Comparison of ENCODE assay signal across 10 mouse cellular contexts in the genomic region with DNA sequence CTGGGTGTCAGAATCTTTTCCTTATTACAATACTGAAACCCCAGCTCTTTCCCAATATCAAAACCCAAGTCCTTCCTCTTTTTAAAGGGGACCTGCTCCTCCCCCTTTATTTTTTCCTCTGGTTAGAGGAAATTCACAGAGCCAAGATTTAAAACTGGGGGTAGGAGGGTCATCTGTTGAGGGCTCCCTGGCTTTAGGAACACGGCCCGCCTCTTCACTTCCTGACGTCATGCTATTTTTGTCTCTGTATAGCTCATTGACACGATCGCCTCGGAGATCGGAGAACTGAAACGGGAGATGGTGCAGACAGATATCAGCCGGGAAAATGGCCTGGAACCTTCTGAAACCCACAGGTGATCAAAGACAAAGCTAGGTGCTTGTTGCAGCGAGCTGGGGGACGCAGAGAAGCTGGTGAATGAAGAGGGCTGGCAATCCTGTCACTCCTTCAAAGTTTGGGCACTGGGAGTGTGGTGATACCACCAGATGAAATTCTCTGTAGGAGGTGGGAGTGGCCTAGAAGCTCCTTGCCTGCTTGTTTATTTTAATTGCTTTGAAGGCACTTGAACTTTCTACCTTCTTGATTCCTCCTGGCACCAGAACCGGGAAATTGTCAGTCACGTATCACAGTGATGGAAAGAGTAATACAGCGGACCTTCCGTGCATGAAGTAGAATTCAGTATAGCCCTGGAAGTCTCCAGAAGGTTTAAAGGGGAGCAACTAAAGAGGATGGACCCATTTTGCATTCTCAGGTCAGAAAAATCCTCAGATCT.
DNase-seq lines count a peak whose midpoint lies in the region; ATAC-seq lines count a peak whose summit lies in the region.
"Had no signal": no experiment of that assay in that cellular context is flagged by ENCODE, and none has a peak within 500 bp of the region (broad histone marks: within the 10 kb centered on the region; RNA-seq: fewer than 3 reads in every experiment).

No protein-coding gene starts in this region.

- no peaks in the 10 kb centered on the region for H3K4me1 ChIP-seq in kidney, embryonic 16.5 days (ENCODE audit: insufficient read depth, low read length)
- H3K4me1 ChIP-seq in megakaryocyte, embryonic 14.5 days = peaks cover 18% of the 10 kb centered on the region
- no peaks in the 10 kb centered on the region for H3K4me1 ChIP-seq in forebrain, embryonic 11.5 days (replicated peaks; ENCODE audit: control insufficient read depth, insufficient read depth, low read length)

- H3K27me3 ChIP-seq in kidney, embryonic 16.5 days (ENCODE audit: insufficient read depth, low read length) = no peaks in the 10 kb centered on the region
- H3K27me3 ChIP-seq in megakaryocyte, embryonic 14.5 days (replicated peaks) = peaks cover 2% of the 10 kb centered on the region
- H3K27me3 ChIP-seq in forebrain, embryonic 11.5 days (ENCODE audit: control insufficient read depth, insufficient read depth, low read length) = no peaks in the 10 kb centered on the region

- peak; percentile 49 for DNase-seq in layer of hippocampus, adult 11-12 months (ENCODE audit: low spot score)
- no peak for DNase-seq in layer of hippocampus, adult 18-20 months (ENCODE audit: low spot score in 2 of 2)
- DNase-seq in cerebellum, postnatal 10 days = no peak
- DNase-seq in forebrain, embryonic 11.5 days (ENCODE audit: low spot score) = no peak
- DNase-seq in natural killer cell, adult 2 months (ENCODE audit: low spot score in 2 of 2) = no peak

- no peak overlapping the region for H3K4me3 ChIP-seq in kidney, embryonic 16.5 days (ENCODE audit: low read length)
- H3K4me3 ChIP-seq in megakaryocyte, embryonic 14.5 days (replicated peaks) = peak overlapping the region; percentile 74
- H3K4me3 ChIP-seq in forebrain, embryonic 11.5 days (ENCODE audit: low read depth, low read length) = no peak overlapping the region
- H3K4me3 ChIP-seq: erythroblast, embryonic 14.5 days; myocyte had no signal

- H3K36me3 ChIP-seq in kidney, embryonic 16.5 days (ENCODE audit: insufficient read depth, low read length) = peaks cover 5% of the 10 kb centered on the region; the same call in 1 of the 2 replicates
- no peaks in the 10 kb centered on the region for H3K36me3 ChIP-seq in megakaryocyte, embryonic 14.5 days (replicated peaks; ENCODE audit: low read length)
- H3K36me3 ChIP-seq in forebrain, embryonic 11.5 days (ENCODE audit: control insufficient read depth, insufficient read depth, low read length) = no peaks in the 10 kb centered on the region

- no peaks in the 10 kb centered on the region for H3K9me3 ChIP-seq in kidney, embryonic 16.5 days (ENCODE audit: low read length)
- no peaks in the 10 kb centered on the region for H3K9me3 ChIP-seq in megakaryocyte, embryonic 14.5 days
- H3K9me3 ChIP-seq in forebrain, embryonic 11.5 days (ENCODE audit: control insufficient read depth, low read length) = no peaks in the 10 kb centered on the region; the same call in 1 of the 2 replicates

- peak; percentile 88 for ATAC-seq in granulocyte monocyte progenitor cell, adult 5-6 weeks (replicated peaks; ENCODE audit: poor library complexity, severe bottlenecking)
- no peak for ATAC-seq in kidney, embryonic 16.5 days (ENCODE audit: low FRiP score, low TSS enrichment)
- ATAC-seq in forebrain, embryonic 11.5 days (replicated peaks; ENCODE audit: low FRiP score) = no peak

- H3K27ac ChIP-seq in kidney, embryonic 16.5 days (ENCODE audit: low read length) = no peak overlapping the region
- no peak overlapping the region for H3K27ac ChIP-seq in forebrain, embryonic 11.5 days (ENCODE audit: low read depth, low read length)

- 68% methylated on average over 15 of the region's 15 CpGs for WGBS in kidney, embryonic 16.5 days
- WGBS in forebrain, embryonic 11.5 days = 91% methylated on average over 15 of the region's 15 CpGs

- peak overlapping the region; percentile 27 for H3K4me2 ChIP-seq in kidney, embryonic 16.5 days (replicated peaks; ENCODE audit: low read depth, low read length)
- H3K4me2 ChIP-seq in forebrain, embryonic 11.5 days (ENCODE audit: low read depth, low read length, severe bottlenecking) = no peak overlapping the region

- no peak overlapping the region for H3K9ac ChIP-seq in kidney, embryonic 16.5 days (replicated peaks; ENCODE audit: low read length)
- H3K9ac ChIP-seq in forebrain, embryonic 11.5 days (ENCODE audit: low read length) = no peak overlapping the region
